Mouse (Mus musculus): ENCODE measurements around the gene Hacd4.

DNA sequence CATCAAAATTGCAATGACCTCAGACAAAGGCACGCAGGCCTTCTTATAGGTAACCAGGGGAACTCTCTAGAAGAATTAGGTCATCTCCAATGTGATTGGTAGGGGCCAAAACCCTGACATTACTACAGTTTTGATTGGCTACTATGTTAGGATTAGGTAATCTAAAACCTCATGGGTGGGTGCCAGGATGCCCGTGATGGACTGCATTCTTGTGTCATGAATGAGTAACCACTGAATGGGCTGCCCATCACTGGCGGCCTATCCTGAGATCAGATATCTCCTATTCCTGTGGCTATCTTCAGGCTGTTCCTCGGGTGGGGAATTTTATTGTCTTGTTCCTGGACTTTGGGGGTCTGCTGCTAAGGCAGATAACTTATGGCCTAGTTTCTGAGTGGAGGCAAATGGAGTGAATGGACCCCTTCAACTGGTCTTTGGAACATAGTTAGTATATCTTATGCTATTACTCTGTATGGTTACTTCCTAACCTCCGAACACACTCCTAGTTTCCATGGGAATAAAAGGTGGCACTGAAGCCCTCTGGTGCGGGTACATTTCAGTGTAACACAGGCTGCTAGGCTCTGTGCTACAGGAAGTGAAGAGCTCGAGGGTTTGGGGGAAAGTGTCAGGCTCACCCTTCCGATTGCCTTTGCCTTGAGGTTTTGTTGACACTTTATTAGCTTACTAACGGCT is 38.3 kb downstream of the Hacd4 start:
- TF ChIP-seq CTCF (IDR thresholded peaks at IDR 0.05; ENCODE audit: control insufficient read depth, insufficient read depth, low read length) (no peak), POLR2A (IDR thresholded peaks at IDR 0.05; ENCODE audit: borderline replicate concordance, control insufficient read depth, low read depth, low read length) (no peak)
